Mouse (Mus musculus): ENCODE measurements around the gene Aqp1.

- TF ChIP-seq POLR2A (IDR thresholded peaks at IDR 0.05; ENCODE audit: low read depth, low read length) (no peak), CTCF (IDR thresholded peaks at IDR 0.05; ENCODE audit: extremely low read depth, insufficient read depth, insufficient read length, insufficient replicate concordance) (no peak)
Observed at GRCm38 (mm10) chr6:55376511-55376910, 40.3 kb downstream of the Aqp1 start.
